Mouse (Mus musculus) myocyte (in vitro differentiated cells): ENCODE results near the gene B4galt4. TPM values are rescaled to one million over a fixed set of nuclear protein-coding genes. Genes with fewer than 3 reads are reported as not detected.

Experiments used
- H3K27me3 ChIP-seq: one replicate; pipeline ENCODE4 v1.6.1; 2011; ENCODE audit not compliant: control insufficient read depth, insufficient read depth, insufficient read length
- H3K36me3 ChIP-seq: one replicate; pipeline ENCODE4 v1.6.1; 2011; ENCODE audit not compliant: control insufficient read depth, insufficient read depth
- H3K4me2 ChIP-seq: one replicate; pipeline ENCODE4 v1.6.1; 2011; ENCODE audit warnings: low read depth, control low read depth
- H3K4me3 ChIP-seq: one replicate; pipeline ENCODE4 v1.5.1; 2011; ENCODE audit warnings: mild to moderate bottlenecking, control low read depth, moderate library complexity
- H3K79me2 ChIP-seq: one replicate; pipeline ENCODE4 v1.6.1; 2011; ENCODE audit not compliant: control insufficient read depth, insufficient read depth
- H3ac ChIP-seq: one replicate; pipeline ENCODE4 v1.6.1; 2011; ENCODE audit not compliant: control insufficient read depth, insufficient read length
- CEBPB ChIP-seq: IDR thresholded peaks from 2 replicates; pipeline ENCODE4 v1.6.1; 2011; ENCODE audit warnings: mild to moderate bottlenecking, moderate library complexity; ENCODE audit not compliant: poor library complexity, insufficient read depth, severe bottlenecking
- E2F4 ChIP-seq: IDR thresholded peaks from one replicate; pipeline ENCODE4 v1.6.1; 2011; ENCODE audit warnings: mild to moderate bottlenecking, control low read depth, moderate library complexity; ENCODE audit not compliant: insufficient read depth
- MAX ChIP-seq: IDR thresholded peaks from one replicate; pipeline ENCODE4 v1.6.1; 2011; ENCODE audit warnings: low read depth, mild to moderate bottlenecking, control low read depth
- MYOD1 ChIP-seq, 3 experiments: IDR thresholded peaks; one replicate each; pipeline ENCODE4 v1.6.1; 2011; ENCODE audit warnings: control low read depth in 2 of 3, low read depth in 2 of 3, mild to moderate bottlenecking in 2 of 3, moderate library complexity in 1 of 3; ENCODE audit not compliant: insufficient read length in 2 of 3, control insufficient read depth in 1 of 3
- MYOG ChIP-seq, 3 experiments: IDR thresholded peaks; one replicate each; pipeline ENCODE4 v1.6.1; 2011; ENCODE audit warnings: control low read depth in 2 of 3, low read depth in 2 of 3, mild to moderate bottlenecking in 2 of 3; ENCODE audit not compliant: insufficient read length in 2 of 3, control insufficient read depth in 1 of 3, insufficient read depth in 1 of 3
- POLR2A ChIP-seq: IDR thresholded peaks from one replicate; pipeline ENCODE4 v1.6.1; 2011; ENCODE audit warnings: low read depth, mild to moderate bottlenecking, control low read depth, moderate library complexity; ENCODE audit not compliant: insufficient read length
- POLR2AphosphoS2 ChIP-seq: IDR thresholded peaks from one replicate; pipeline ENCODE4 v1.6.1; 2011; ENCODE audit warnings: low read depth, control low read depth; ENCODE audit not compliant: insufficient read length
- REST ChIP-seq: IDR thresholded peaks from one replicate; pipeline ENCODE4 v1.6.1; 2011; ENCODE audit warnings: mild to moderate bottlenecking, control low read depth, moderate library complexity; ENCODE audit not compliant: insufficient read depth, insufficient read length
- SRF ChIP-seq: IDR thresholded peaks from one replicate; pipeline ENCODE4 v1.6.1; 2011; ENCODE audit warnings: low read depth; ENCODE audit not compliant: control insufficient read depth, insufficient read length
- TCF12 ChIP-seq: IDR thresholded peaks from one replicate; pipeline ENCODE4 v1.6.1; 2011; ENCODE audit warnings: mild to moderate bottlenecking, control low read depth; ENCODE audit not compliant: poor library complexity, insufficient read depth, severe bottlenecking
- TCF3 ChIP-seq: IDR thresholded peaks from one replicate; pipeline ENCODE4 v1.6.1; 2011; ENCODE audit warnings: low read depth, control low read depth; ENCODE audit not compliant: insufficient read length
- USF1 ChIP-seq: IDR thresholded peaks from one replicate; pipeline ENCODE4 v1.6.1; 2011; ENCODE audit warnings: low read depth, mild to moderate bottlenecking, control low read depth, moderate library complexity
- polyA plus RNA-seq: library from polyadenylated mRNA; unstranded; fragments of >200 nt; fragmentation: generic; extraction: Trizol; gene quantifications from one replicate; pipeline ENCODE4 v1.2.1, GENCODE M21; 2012; ENCODE audit warnings: missing spikeins

B4galt4 gene
- polyA plus RNA-seq, 1 experiment: 6.6 TPM

DNA sequence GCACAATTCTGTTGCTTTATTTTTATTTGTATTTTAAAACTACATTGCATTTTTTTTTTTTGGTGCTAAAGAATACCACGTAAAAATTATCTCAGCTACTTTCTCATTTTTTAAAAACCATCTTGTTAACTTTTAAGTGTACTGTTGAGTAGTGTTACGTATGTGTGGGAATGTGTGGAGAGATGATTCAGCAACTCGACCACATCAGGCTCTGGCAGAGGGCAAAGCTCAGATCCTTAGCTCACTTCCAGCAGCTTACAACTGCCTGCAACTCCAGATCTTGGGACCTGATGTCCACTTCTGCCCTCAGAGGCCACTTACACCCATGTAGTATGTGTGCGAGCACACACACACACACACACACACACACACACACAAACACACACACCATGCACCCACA is 14.5 kb downstream of the B4galt4 start:
- H3K4me3 ChIP-seq: no peak overlapping the region
- H3K27me3 ChIP-seq: no peaks in the 10 kb centered on the region
- no peak overlapping the region for H3ac ChIP-seq
- H3K4me2 ChIP-seq: no peak overlapping the region
- H3K36me3 ChIP-seq: no peaks in the 10 kb centered on the region
- TF ChIP-seq TCF3 (no peak), MYOG (IDR thresholded peaks at IDR 0.05; ENCODE audit: control insufficient read depth in 1 of 3, insufficient read depth in 1 of 3, insufficient read length in 2 of 3, low read depth in 2 of 3) (no peak), TCF12 (no peak), MAX (no peak), POLR2A (no peak)
- no peaks in the 10 kb centered on the region for H3K79me2 ChIP-seq

DNA sequence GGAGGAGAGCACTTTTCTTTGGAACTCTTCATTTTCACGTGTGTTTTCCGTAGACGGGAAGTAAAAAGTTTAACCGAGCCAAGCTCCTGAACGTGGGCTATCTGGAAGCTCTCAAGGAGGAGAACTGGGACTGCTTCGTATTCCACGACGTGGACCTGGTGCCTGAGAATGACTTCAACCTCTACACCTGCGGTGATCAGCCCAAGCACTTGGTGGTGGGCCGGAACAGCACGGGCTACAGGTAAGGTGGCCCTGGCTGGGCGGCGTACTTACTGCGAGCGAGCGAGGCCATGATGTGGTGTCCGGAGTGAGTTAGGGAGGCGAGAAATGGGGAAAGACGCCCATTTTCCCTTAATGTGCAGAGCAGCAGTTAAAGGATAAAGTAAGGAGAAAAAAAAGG is 15.6 kb downstream of the B4galt4 start:
- H3K4me2 ChIP-seq: no peak overlapping the region
- no peaks in the 10 kb centered on the region for H3K36me3 ChIP-seq
- H3K4me3 ChIP-seq: no peak overlapping the region
- TF ChIP-seq SRF (no peak), E2F4 (no peak), TCF3 (no peak), USF1 (no peak), MYOG (IDR thresholded peaks at IDR 0.05; ENCODE audit: control insufficient read depth in 1 of 3, insufficient read depth in 1 of 3, insufficient read length in 2 of 3, low read depth in 2 of 3) (no peak), TCF12 (no peak), MAX (no peak), POLR2AphosphoS2 (no peak), CEBPB (no peak), REST (no peak), POLR2A (no peak), MYOD1 (IDR thresholded peaks at IDR 0.05; ENCODE audit: control insufficient read depth in 1 of 3, insufficient read length in 2 of 3, low read depth in 2 of 3) (no peak)
- H3ac ChIP-seq: no peak overlapping the region
- H3K79me2 ChIP-seq: no peaks in the 10 kb centered on the region
- H3K27me3 ChIP-seq: no peaks in the 10 kb centered on the region

DNA sequence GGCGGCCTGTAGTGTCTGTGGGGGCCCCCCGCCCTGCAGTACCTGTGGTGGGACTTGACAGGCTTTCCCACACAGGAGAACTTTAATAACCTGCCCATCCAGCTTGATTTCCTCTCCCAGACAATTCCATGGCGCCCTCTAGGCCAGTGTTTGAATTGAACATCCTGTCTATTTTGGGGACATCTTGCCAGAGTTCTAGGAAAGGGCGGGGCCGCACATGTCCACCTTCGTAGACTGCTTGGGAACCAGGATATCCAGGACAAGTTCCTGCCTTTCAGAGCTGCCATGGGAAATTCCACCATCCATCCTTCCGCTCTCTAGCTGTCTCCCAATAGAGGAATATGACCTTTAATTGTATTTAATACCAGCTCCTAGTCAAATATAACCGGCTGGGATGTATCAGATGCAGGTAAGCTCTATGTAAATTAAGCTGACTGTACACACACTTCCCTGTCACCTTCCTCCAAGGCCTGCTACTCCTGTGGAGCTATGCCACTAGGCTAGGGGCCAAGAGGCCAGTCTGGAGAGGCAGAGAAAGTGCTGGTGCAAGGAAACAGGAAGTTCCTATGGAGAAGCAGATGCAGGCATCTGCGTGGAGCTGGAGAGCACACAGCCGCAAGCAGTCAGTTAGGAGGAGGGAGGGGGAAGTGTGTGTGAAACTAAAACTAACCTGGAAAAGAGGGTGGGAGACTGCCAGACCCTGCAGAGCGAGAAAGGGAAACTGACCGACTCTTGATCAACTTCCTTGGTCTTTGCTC is 16.2 kb downstream of the B4galt4 start:
- no peaks in the 10 kb centered on the region for H3K79me2 ChIP-seq
- no peak overlapping the region for H3K4me3 ChIP-seq
- TF ChIP-seq TCF3 (no peak), POLR2A (no peak), CEBPB (no peak), MYOG (IDR thresholded peaks at IDR 0.05; ENCODE audit: control insufficient read depth in 1 of 3, insufficient read depth in 1 of 3, insufficient read length in 2 of 3, low read depth in 2 of 3) (no peak), TCF12 (no peak), E2F4 (no peak), POLR2AphosphoS2 (no peak), SRF (no peak), MYOD1 (IDR thresholded peaks at IDR 0.05; ENCODE audit: control insufficient read depth in 1 of 3, insufficient read length in 2 of 3, low read depth in 2 of 3) (no peak), REST (no peak), MAX (no peak), USF1 (no peak)
- no peak overlapping the region for H3ac ChIP-seq
- H3K4me2 ChIP-seq: no peak overlapping the region
- no peaks in the 10 kb centered on the region for H3K36me3 ChIP-seq
- no peaks in the 10 kb centered on the region for H3K27me3 ChIP-seq

GRCm38 (mm10) chr16:38760239-38760638 is 18.2 kb downstream of the B4galt4 start:
- Histone ChIP-seq H3K4me2 (no peak overlapping the region), H3K27me3 (no peaks in the 10 kb centered on the region), H3ac (no peak overlapping the region), H3K4me3 (no peak overlapping the region), H3K79me2 (no peaks in the 10 kb centered on the region), H3K36me3 (no peaks in the 10 kb centered on the region)
- no peak for TF ChIP-seq CEBPB
- TF ChIP-seq MYOD1 (IDR thresholded peaks at IDR 0.05; ENCODE audit: control insufficient read depth in 1 of 3, insufficient read length in 2 of 3, low read depth in 2 of 3): no peak
- TF ChIP-seq TCF3: no peak
- no peak for TF ChIP-seq MYOG (IDR thresholded peaks at IDR 0.05; ENCODE audit: control insufficient read depth in 1 of 3, insufficient read depth in 1 of 3, insufficient read length in 2 of 3, low read depth in 2 of 3)
- no peak for TF ChIP-seq E2F4
- no peak for TF ChIP-seq USF1
- no peak for TF ChIP-seq MAX
- TF ChIP-seq SRF: no peak
- TF ChIP-seq REST: no peak
- TF ChIP-seq POLR2AphosphoS2: no peak
- TF ChIP-seq TCF12: no peak
- TF ChIP-seq POLR2A: no peak
